Mouse (Mus musculus): Measurements from ENCODE around the gene Gm20824. TPM values are rescaled to one million over a fixed set of nuclear protein-coding genes. Genes with fewer than 3 reads are reported as not detected.

Gm20824 gene
- not detected for polyA plus RNA-seq (2014; fragmentation: Illumina TruSeq; extraction: RNeasy Lipid Tissue Mini Kit (QIAGEN cat#74804); ENCODE audit: low replicate concordance)

DNA sequence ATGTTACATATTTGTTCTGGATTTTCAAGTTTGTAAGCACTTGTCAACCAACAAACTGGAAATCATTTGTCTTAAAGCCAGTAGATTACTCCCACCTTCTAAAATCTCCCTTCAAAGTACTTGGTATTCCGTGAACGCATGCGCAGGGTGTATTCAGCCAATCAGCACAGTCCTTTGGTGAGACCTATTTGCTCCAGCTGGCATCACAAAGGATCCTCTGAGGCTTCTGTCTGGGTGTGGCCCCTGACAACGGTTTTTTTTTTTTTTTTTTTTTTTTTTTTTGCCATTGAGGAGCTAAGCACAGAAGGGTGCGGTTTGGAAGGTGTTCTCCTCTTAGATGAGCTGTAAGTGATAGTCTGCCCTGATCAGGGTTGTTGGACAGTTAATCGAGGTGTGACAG, at the start of gene Gm20824:
Gm20824 (plus strand) TSS at position 301 of the 400 bp plus-strand sequence.

Other genes starting within 250 kb of the Gm20824 start
- gene Gm20825, start 186.4 kb upstream of the Gm20824 start, polyA plus RNA-seq (2014; fragmentation: Illumina TruSeq; extraction: RNeasy Lipid Tissue Mini Kit (QIAGEN cat#74804); ENCODE audit: low replicate concordance), result not detected